Comparison of ENCODE assay signal across 20 mouse cellular contexts in the genomic region with DNA sequence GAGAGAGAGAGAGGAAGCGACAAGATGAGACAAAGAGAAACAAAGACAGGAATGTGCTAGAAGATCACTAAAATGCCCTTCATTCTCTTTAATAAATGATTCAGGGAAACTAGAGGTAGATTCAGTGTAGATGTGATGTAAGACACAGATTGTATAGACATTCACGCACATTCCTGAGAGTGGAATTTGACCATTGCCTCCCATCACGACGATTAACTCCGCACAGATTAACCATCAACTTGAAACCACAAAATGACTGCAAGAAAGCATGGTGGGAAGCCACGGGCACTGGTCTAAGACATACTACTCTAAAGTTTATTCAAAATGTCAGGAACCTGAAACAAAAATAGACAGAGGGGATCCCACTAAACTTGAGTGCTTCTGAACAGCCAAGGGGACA. TPM values are rescaled to one million over a fixed set of nuclear protein-coding genes. Genes with fewer than 3 reads are reported as not detected.
"Had no signal": no experiment of that assay in that cellular context is flagged by ENCODE, and none has a peak within 500 bp of the region (broad histone marks: within the 10 kb centered on the region; RNA-seq: fewer than 3 reads in every experiment).

No protein-coding gene starts in this region.

- H3K9me3 ChIP-seq: limb, embryonic 13.5 days; neural tube, embryonic 12.5 days had no signal

- H3K27ac ChIP-seq: hindbrain, postnatal 0 days; limb, embryonic 13.5 days; liver, embryonic 14.5 days; neural tube, embryonic 12.5 days had no signal

- ATAC-seq: hindbrain, postnatal 0 days had no signal

- H3K4me2 ChIP-seq: limb, embryonic 13.5 days; neural tube, embryonic 12.5 days had no signal

- H3K9ac ChIP-seq: limb, embryonic 13.5 days; liver, embryonic 14.5 days; neural tube, embryonic 12.5 days had no signal

- H3K4me3 ChIP-seq: limb, embryonic 13.5 days; neural tube, embryonic 12.5 days had no signal

- H3K36me3 ChIP-seq: limb, embryonic 13.5 days; neural tube, embryonic 12.5 days had no signal

- H3K27me3 ChIP-seq: limb, embryonic 13.5 days; neural tube, embryonic 12.5 days had no signal

- DNase-seq: layer of hippocampus, adult 9-11 months; left cerebral cortex, postnatal 4 days; lung, adult 18-20 months; lung, postnatal 36 days; midbrain, embryonic 14.5 days; right cerebral cortex, postnatal 4 days; spleen, adult 18-20 months; thymus, adult 18-20 months; thymus, postnatal 14 days had no signal

- H3K4me1 ChIP-seq: limb, embryonic 13.5 days; neural tube, embryonic 12.5 days had no signal

RNA-seq across cellular contexts. Expression of gene Gm17416, which starts 1.2 kb away (rescaled TPM):
- total RNA-seq: hindbrain, postnatal 0 days; left cerebral cortex, postnatal 4 days; liver, adult 2 months; megakaryocyte progenitor cell, adult 5-6 weeks; monocyte, adult 5-6 weeks; neutrophil, adult 5-6 weeks had no signal
- polyA plus RNA-seq: hindbrain, postnatal 0 days; intestine, embryonic 14.5 days; limb, embryonic 13.5 days; liver, adult 2 months; liver, embryonic 14.5 days; lung, embryonic 16.5 days; midbrain, embryonic 14.5 days; neural tube, embryonic 12.5 days; stomach, embryonic 14.5 days had no signal

RNA-seq across cellular contexts. Expression of gene Defb21, which starts 2.2 kb away (rescaled TPM):
- total RNA-seq: hindbrain, postnatal 0 days; left cerebral cortex, postnatal 4 days; liver, adult 2 months; megakaryocyte progenitor cell, adult 5-6 weeks; monocyte, adult 5-6 weeks; neutrophil, adult 5-6 weeks had no signal
- polyA plus RNA-seq: hindbrain, postnatal 0 days; intestine, embryonic 14.5 days; limb, embryonic 13.5 days; liver, adult 2 months; liver, embryonic 14.5 days; lung, embryonic 16.5 days; midbrain, embryonic 14.5 days; neural tube, embryonic 12.5 days; stomach, embryonic 14.5 days had no signal

RNA-seq across cellular contexts. Expression of gene Defb19, which starts 9.8 kb away (rescaled TPM):
- total RNA-seq: hindbrain, postnatal 0 days; left cerebral cortex, postnatal 4 days; liver, adult 2 months; megakaryocyte progenitor cell, adult 5-6 weeks; monocyte, adult 5-6 weeks; neutrophil, adult 5-6 weeks had no signal
- polyA plus RNA-seq: hindbrain, postnatal 0 days; intestine, embryonic 14.5 days; limb, embryonic 13.5 days; liver, adult 2 months; liver, embryonic 14.5 days; lung, embryonic 16.5 days; midbrain, embryonic 14.5 days; neural tube, embryonic 12.5 days; stomach, embryonic 14.5 days had no signal

RNA-seq across cellular contexts. Expression of gene Defb45, which starts 28.9 kb away (rescaled TPM):
- total RNA-seq: hindbrain, postnatal 0 days; left cerebral cortex, postnatal 4 days; liver, adult 2 months; megakaryocyte progenitor cell, adult 5-6 weeks; monocyte, adult 5-6 weeks; neutrophil, adult 5-6 weeks had no signal
- polyA plus RNA-seq: hindbrain, postnatal 0 days; intestine, embryonic 14.5 days; limb, embryonic 13.5 days; liver, adult 2 months; liver, embryonic 14.5 days; lung, embryonic 16.5 days; midbrain, embryonic 14.5 days; neural tube, embryonic 12.5 days; stomach, embryonic 14.5 days had no signal

RNA-seq across cellular contexts. Expression of gene Defb29, which starts 30.4 kb away (rescaled TPM):
- total RNA-seq: hindbrain, postnatal 0 days; left cerebral cortex, postnatal 4 days; liver, adult 2 months; megakaryocyte progenitor cell, adult 5-6 weeks; monocyte, adult 5-6 weeks; neutrophil, adult 5-6 weeks had no signal
- polyA plus RNA-seq: hindbrain, postnatal 0 days; intestine, embryonic 14.5 days; limb, embryonic 13.5 days; liver, adult 2 months; liver, embryonic 14.5 days; lung, embryonic 16.5 days; midbrain, embryonic 14.5 days; neural tube, embryonic 12.5 days; stomach, embryonic 14.5 days had no signal
